Mouse (Mus musculus): ENCODE data around the gene Ctss. TPM values are rescaled to one million over a fixed set of nuclear protein-coding genes. Genes with fewer than 3 reads are reported as not detected.

Ctss gene
- total and polyA plus RNA-seq, 3 experiments: not detected

- H3K27ac ChIP-seq (ENCODE audit: control insufficient read depth, low read depth, low read length): peak overlapping the region; percentile 74
- DNase-seq (ENCODE audit: low read depth, low spot score): peak; percentile 36
- H3K4me1 ChIP-seq (ENCODE audit: control insufficient read depth in 1 of 2, insufficient read depth in 2 of 2, low read length in 2 of 2): peaks cover 2 to 6% of the 10 kb centered on the region in 2 experiments; a peak in 2 of 4 replicates
- H3K36me3 ChIP-seq (ENCODE audit: control insufficient read depth in 1 of 2, insufficient read depth in 2 of 2, low read length in 2 of 2): peaks cover 7 to 8% of the 10 kb centered on the region in 2 experiments
- H3K79me2 ChIP-seq (ENCODE audit: control insufficient read depth, insufficient read depth, low read length, poor library complexity): peaks cover 5% of the 10 kb centered on the region
- H3K27me3 ChIP-seq (ENCODE audit: control insufficient read depth in 1 of 2, insufficient read depth in 2 of 2, low read length in 2 of 2): no peaks in the 10 kb centered on the region; a peak in 1 of 4 replicates
- TF ChIP-seq UBTF (IDR thresholded peaks at IDR 0.05; ENCODE audit: borderline replicate concordance, insufficient read depth, low read depth, low read length): no peak
- 0 out of 2 replicates have a peak, but pooled peaks have one; percentile 63 for TF ChIP-seq E2F4 (IDR thresholded peaks at IDR 0.05; ENCODE audit: borderline replicate concordance, low read depth, low read length)
- no peak for TF ChIP-seq ZMIZ1 (IDR thresholded peaks at IDR 0.05; ENCODE audit: low read depth, low read length)
- no peak for TF ChIP-seq MEF2A (IDR thresholded peaks at IDR 0.05; ENCODE audit: extremely low read depth, insufficient replicate concordance, low read depth, low read length, poor library complexity, severe bottlenecking)
- no peak for TF ChIP-seq MXI1 (IDR thresholded peaks at IDR 0.05; ENCODE audit: low read depth, low read length)
- TF ChIP-seq TAL1 (IDR thresholded peaks at IDR 0.05; ENCODE audit: low read length): no peak
- peak; percentile 80 for TF ChIP-seq ZNF384 (IDR thresholded peaks at IDR 0.05; ENCODE audit: low read depth, low read length)
- 0 out of 2 replicates have a peak, but pooled peaks have one; percentile 57 for TF ChIP-seq ZKSCAN1 (IDR thresholded peaks at IDR 0.05; ENCODE audit: low read depth, low read length)
- TF ChIP-seq TCF12 (IDR thresholded peaks at IDR 0.05; ENCODE audit: low read depth, low read length): no peak; the same call in 1 of the 2 replicates
- peak; percentile 97 for TF ChIP-seq CHD1 (IDR thresholded peaks at IDR 0.05; ENCODE audit: low read depth, low read length)
- no peak; a peak in 1 of 6 replicates for TF ChIP-seq CTCF (IDR thresholded peaks at IDR 0.05 in 2 of 3, conservative IDR thresholded peaks at IDR 0.05 in 1 of 3; ENCODE audit: control insufficient read depth in 1 of 3, insufficient read depth in 1 of 3, low read depth in 2 of 3, low read length in 3 of 3, poor library complexity in 1 of 3, severe bottlenecking in 1 of 3)
- TF ChIP-seq EP300 (IDR thresholded peaks at IDR 0.05; ENCODE audit: low read depth in 1 of 2, low read length in 2 of 2): peak in 1 of 2 experiments; percentile 75; a peak in 3 of 4 replicates
- peak; percentile 88 for TF ChIP-seq MAFK (IDR thresholded peaks at IDR 0.05; ENCODE audit: borderline replicate concordance, low read depth, low read length)
- peak; percentile 30; the same call in 1 of the 2 replicates for TF ChIP-seq RCOR1 (IDR thresholded peaks at IDR 0.05; ENCODE audit: low read depth, low read length)
- TF ChIP-seq GABPA (IDR thresholded peaks at IDR 0.05; ENCODE audit: low read depth, low read length): 0 out of 2 replicates have a peak, but pooled peaks have one; percentile 47
- peak; percentile 65; the same call in 1 of the 2 replicates for TF ChIP-seq MAZ (IDR thresholded peaks at IDR 0.05; ENCODE audit: low read depth, low read length)
- TF ChIP-seq USF1 (IDR thresholded peaks at IDR 0.05; ENCODE audit: low read depth, low read length): peak; percentile 8; the same call in 1 of the 2 replicates
- TF ChIP-seq MYC (IDR thresholded peaks at IDR 0.05; ENCODE audit: low read depth, low read length): peak; percentile 70
- peak; percentile 98 for TF ChIP-seq TBP (IDR thresholded peaks at IDR 0.05; ENCODE audit: low read depth, low read length)
- peak overlapping the region; percentile 58 for H3K9ac ChIP-seq (ENCODE audit: control insufficient read depth, low read depth, low read length, poor library complexity, severe bottlenecking)
- no peaks in the 10 kb centered on the region for H3K9me3 ChIP-seq (replicated peaks; ENCODE audit: insufficient read depth, low read length)
- peak overlapping the region; percentile 55 to 60 for H3K4me3 ChIP-seq (ENCODE audit: control insufficient read depth in 1 of 2, insufficient read depth in 1 of 2, low read depth in 2 of 2, low read length in 2 of 2)
Measured at GRCm38 (mm10) chr3:95587754-95588603, 61.4 kb downstream of the Ctss start.
